14 mouse cellular contexts compared by ENCODE assay signal in genomic region chr8:120045471-120045870, GRCm38 (mm10). TPM values are rescaled to one million over a fixed set of nuclear protein-coding genes. Genes with fewer than 3 reads are reported as not detected.
DNase-seq lines count a peak whose midpoint lies in the region; ATAC-seq and TF ChIP-seq lines count a peak whose summit lies in the region.
"Had no signal": no experiment of that assay in that cellular context is flagged by ENCODE, and none has a peak within 500 bp of the region (broad histone marks: within the 10 kb centered on the region; RNA-seq: fewer than 3 reads in every experiment).

No protein-coding gene starts in this region.

- H3K36me3 ChIP-seq in hindbrain, embryonic 10.5 days: no peaks in the 10 kb centered on the region
- H3K36me3 ChIP-seq in hindbrain, postnatal 0 days (ENCODE audit: insufficient read depth, low read length): no peaks in the 10 kb centered on the region
- H3K36me3 ChIP-seq in limb, embryonic 11.5 days (ENCODE audit: control insufficient read depth, insufficient read depth, low read length): no peaks in the 10 kb centered on the region
- no peaks in the 10 kb centered on the region for H3K36me3 ChIP-seq in midbrain, embryonic 10.5 days
- H3K36me3 ChIP-seq: liver, embryonic 13.5 days had no signal

- no peak overlapping the region for H3K4me3 ChIP-seq in hindbrain, embryonic 10.5 days
- H3K4me3 ChIP-seq in hindbrain, postnatal 0 days (ENCODE audit: low read length): no peak overlapping the region
- no peak overlapping the region for H3K4me3 ChIP-seq in limb, embryonic 11.5 days (ENCODE audit: low read depth, low read length)
- no peak overlapping the region for H3K4me3 ChIP-seq in midbrain, embryonic 10.5 days
- H3K4me3 ChIP-seq: forebrain, embryonic 13.5 days; liver, embryonic 13.5 days; myocyte had no signal

- DNase-seq in embryo, embryonic 10 days (ENCODE audit: low spot score): peak; percentile 48
- no peak for DNase-seq in embryo, embryonic 11 days
- peak; percentile 25 for DNase-seq in hindbrain, embryonic 10.5 days (ENCODE audit: low spot score)
- no peak for DNase-seq in hindbrain, postnatal 0 days (ENCODE audit: low spot score)
- peak; percentile 73 for DNase-seq in lung, postnatal 10 days
- DNase-seq in lung, adult 18-20 months: no peak
- DNase-seq in limb, embryonic 11.5 days (ENCODE audit: low spot score): peak; percentile 40
- no peak for DNase-seq in midbrain, embryonic 10.5 days (ENCODE audit: low spot score)
- DNase-seq: kidney, postnatal 10 days; liver, embryonic 13.5 days; midbrain, embryonic 14.5 days had no signal

- no peaks in the 10 kb centered on the region for H3K27me3 ChIP-seq in hindbrain, embryonic 10.5 days (ENCODE audit: insufficient read depth, poor library complexity, severe bottlenecking)
- no peaks in the 10 kb centered on the region; the same call in 1 of the 2 replicates for H3K27me3 ChIP-seq in hindbrain, postnatal 0 days (ENCODE audit: insufficient read depth, low read length)
- H3K27me3 ChIP-seq in limb, embryonic 11.5 days (ENCODE audit: control insufficient read depth, insufficient read depth, low read length): no peaks in the 10 kb centered on the region
- H3K27me3 ChIP-seq in midbrain, embryonic 10.5 days (ENCODE audit: low read depth, poor library complexity, severe bottlenecking): no peaks in the 10 kb centered on the region
- H3K27me3 ChIP-seq: forebrain, embryonic 13.5 days; Patski had no signal

- peaks cover 38% of the 10 kb centered on the region for H3K4me1 ChIP-seq in hindbrain, embryonic 10.5 days (replicated peaks)
- no peaks in the 10 kb centered on the region for H3K4me1 ChIP-seq in hindbrain, postnatal 0 days (ENCODE audit: insufficient read depth, low read length)
- peaks cover 14% of the 10 kb centered on the region for H3K4me1 ChIP-seq in limb, embryonic 11.5 days (ENCODE audit: control insufficient read depth, insufficient read depth, low read length)
- H3K4me1 ChIP-seq in midbrain, embryonic 10.5 days: peaks cover 7% of the 10 kb centered on the region
- H3K4me1 ChIP-seq: forebrain, embryonic 13.5 days had no signal

- no peak overlapping the region for H3K4me2 ChIP-seq in hindbrain, postnatal 0 days (ENCODE audit: low read depth, low read length)
- H3K4me2 ChIP-seq in limb, embryonic 11.5 days (ENCODE audit: low read depth, severe bottlenecking): no peak overlapping the region
- H3K4me2 ChIP-seq: forebrain, embryonic 13.5 days; liver, embryonic 13.5 days had no signal

- TF ChIP-seq CTCF in hindbrain, postnatal 0 days (IDR thresholded peaks at IDR 0.05; ENCODE audit: low read depth): no peak

- 57% methylated on average over 5 of the region's 5 CpGs for WGBS in hindbrain, embryonic 10.5 days
- WGBS in hindbrain, postnatal 0 days: 61% methylated on average over 5 of the region's 5 CpGs
- WGBS in limb, embryonic 11.5 days: 33% methylated on average over 5 of the region's 5 CpGs
- WGBS in midbrain, embryonic 10.5 days: 71% methylated on average over 5 of the region's 5 CpGs

- peak overlapping the region; percentile 60; the same call in 1 of the 2 replicates for H3K27ac ChIP-seq in hindbrain, embryonic 10.5 days
- no peak overlapping the region for H3K27ac ChIP-seq in hindbrain, postnatal 0 days
- H3K27ac ChIP-seq in limb, embryonic 11.5 days (replicated peaks; ENCODE audit: low read depth, low read length): no peak overlapping the region
- H3K27ac ChIP-seq in midbrain, embryonic 10.5 days (replicated peaks): no peak overlapping the region
- H3K27ac ChIP-seq: forebrain, embryonic 13.5 days; liver, embryonic 13.5 days had no signal

- ATAC-seq in hindbrain, postnatal 0 days: no peak
- no peak for ATAC-seq in limb, embryonic 11.5 days (ENCODE audit: insufficient number of reproducible peaks, low FRiP score, low TSS enrichment, low read depth)

- H3K9me3 ChIP-seq in hindbrain, embryonic 10.5 days: no peaks in the 10 kb centered on the region
- no peaks in the 10 kb centered on the region for H3K9me3 ChIP-seq in hindbrain, postnatal 0 days (ENCODE audit: low read length)
- H3K9me3 ChIP-seq in limb, embryonic 11.5 days (ENCODE audit: control insufficient read depth, low read length): no peaks in the 10 kb centered on the region
- no peaks in the 10 kb centered on the region for H3K9me3 ChIP-seq in midbrain, embryonic 10.5 days (replicated peaks)
- H3K9me3 ChIP-seq: forebrain, embryonic 13.5 days; liver, embryonic 13.5 days had no signal

- no peak overlapping the region for H3K9ac ChIP-seq in hindbrain, postnatal 0 days (replicated peaks; ENCODE audit: low read length)
- no peak overlapping the region for H3K9ac ChIP-seq in limb, embryonic 11.5 days (ENCODE audit: low read length)
- H3K9ac ChIP-seq: forebrain, embryonic 13.5 days; liver, embryonic 13.5 days had no signal

RNA-seq across cellular contexts. Expression of gene Crispld2, which starts 53.2 kb away (rescaled TPM):
- polyA plus RNA-seq in hindbrain, embryonic 10.5 days (2016; fragmentation: Nextera tagmentation; extraction: Ambion mirVana): 3.8 and 4.6 TPM in 2 replicates
- 3.5 and 5.6 TPM in 2 replicates for total RNA-seq in hindbrain, postnatal 0 days (2014; rRNA removed)
- 2.5 and 2.6 TPM in 2 replicates for polyA plus RNA-seq in hindbrain, postnatal 0 days (2015; fragmentation: Nextera tagmentation; extraction: Ambion mirVana)
- polyA plus RNA-seq in limb, embryonic 11.5 days (2014; fragmentation: Nextera tagmentation; extraction: Ambion mirVana): 2.7 and 3.1 TPM in 2 replicates
- 2.9 and 4.0 TPM in 2 replicates for polyA plus RNA-seq in midbrain, embryonic 10.5 days (2016; fragmentation: Nextera tagmentation; extraction: Ambion mirVana)

RNA-seq across cellular contexts. Expression of gene Zdhhc7, which starts 55.8 kb away (rescaled TPM):
- 34.1 and 38.7 TPM in 2 replicates for polyA plus RNA-seq in hindbrain, embryonic 10.5 days (2016; fragmentation: Nextera tagmentation; extraction: Ambion mirVana)
- total RNA-seq in hindbrain, postnatal 0 days (2014; rRNA removed): 37.7 and 46.2 TPM in 2 replicates
- polyA plus RNA-seq in hindbrain, postnatal 0 days (2015; fragmentation: Nextera tagmentation; extraction: Ambion mirVana): 25.3 and 26.6 TPM in 2 replicates
- polyA plus RNA-seq in limb, embryonic 11.5 days (2014; fragmentation: Nextera tagmentation; extraction: Ambion mirVana): 22.7 and 24.6 TPM in 2 replicates
- polyA plus RNA-seq in midbrain, embryonic 10.5 days (2016; fragmentation: Nextera tagmentation; extraction: Ambion mirVana): 34.5 and 38.4 TPM in 2 replicates

Comparison
In these comparisons a context has a peak if more than half of its experiments do, and no peak if none do; other contexts are left out.
1. DNase-seq: peak in embryo, embryonic 10 days (single experiment), hindbrain, embryonic 10.5 days (single experiment), lung, postnatal 10 days (single experiment) and limb, embryonic 11.5 days (single experiment); none in embryo, embryonic 11 days (single experiment), hindbrain, postnatal 0 days (single experiment), lung, adult 18-20 months (0 of 2) and midbrain, embryonic 10.5 days (single experiment).